Mouse (Mus musculus) neural tube, embryonic 14.5 days (tissue): ENCODE data around the gene Clp1. TPM values are rescaled to one million over a fixed set of nuclear protein-coding genes. Genes with fewer than 3 reads are reported as not detected.

Experiments
- ATAC-seq: fragments of 200-750 bp; cut with Nextera tagmentation; 2 replicates; pipeline ENCODE4 v1.8.0; 2017; ENCODE audit warnings: low read depth, mild to moderate bottlenecking, moderate TSS enrichment, moderate library complexity
- H3K27ac ChIP-seq: fragments of 300-500 bp; sonication (generic); 2 replicates; pipeline ENCODE4 v1.5.1; 2014; ENCODE audit warnings: low read depth, mild to moderate bottlenecking, control low read depth, low read length, moderate library complexity, mixed read lengths
- H3K27me3 ChIP-seq: fragments of 300-500 bp; sonication (generic); 2 replicates; pipeline ENCODE4 v1.6.1; 2014; ENCODE audit warnings: low read length; ENCODE audit not compliant: control insufficient read depth, insufficient read depth
- H3K36me3 ChIP-seq: fragments of 300-500 bp; sonication (generic); 2 replicates; pipeline ENCODE4 v1.6.1; 2014; ENCODE audit warnings: low read length, mixed read lengths; ENCODE audit not compliant: control insufficient read depth, insufficient read depth
- H3K4me1 ChIP-seq: fragments of 300-500 bp; sonication (generic); 2 replicates; pipeline ENCODE4 v1.6.1; 2014; ENCODE audit warnings: low read length; ENCODE audit not compliant: control insufficient read depth, insufficient read depth
- H3K4me2 ChIP-seq: fragments of 300-500 bp; sonication (generic); 2 replicates; pipeline ENCODE4 v1.6.1; 2014; ENCODE audit warnings: mild to moderate bottlenecking, low read depth, low read length, control low read depth
- H3K4me3 ChIP-seq: fragments of 300-500 bp; sonication (generic); 2 replicates; pipeline ENCODE4 v1.5.1; 2014; ENCODE audit warnings: low read depth, low read length, control low read depth, mixed read lengths
- H3K9ac ChIP-seq: fragments of 300-500 bp; sonication (generic); replicated peaks from 2 replicates; pipeline ENCODE4 v1.6.1; 2014; ENCODE audit warnings: low read depth, mild to moderate bottlenecking, control low read depth, low read length, mixed read lengths
- H3K9me3 ChIP-seq: fragments of 300-500 bp; sonication (generic); 2 replicates; pipeline ENCODE4 v1.6.1; 2016; ENCODE audit warnings: low read length; ENCODE audit not compliant: control insufficient read depth
- WGBS: fragments of 180-500 bp; shearing (Covaris S2); extraction: QIAGEN DNeasy Blood & Tissue Kit; methylation state at CpG from one replicate; pipeline ENCODE4 v1.1.7; 2014; 5-methylcytosine and 5-hydroxymethylcytosine counted together
- polyA plus RNA-seq: library from polyadenylated mRNA; unstranded; fragments of >200 nt; fragmentation: Nextera tagmentation; extraction: Ambion mirVana; gene quantifications from 2 replicates; pipeline ENCODE4 v1.2.1, GENCODE M21; 2014

Gene Clp1
- polyA plus RNA-seq, 1 experiment from 2014 or later, result 20.6 TPM

DNA sequence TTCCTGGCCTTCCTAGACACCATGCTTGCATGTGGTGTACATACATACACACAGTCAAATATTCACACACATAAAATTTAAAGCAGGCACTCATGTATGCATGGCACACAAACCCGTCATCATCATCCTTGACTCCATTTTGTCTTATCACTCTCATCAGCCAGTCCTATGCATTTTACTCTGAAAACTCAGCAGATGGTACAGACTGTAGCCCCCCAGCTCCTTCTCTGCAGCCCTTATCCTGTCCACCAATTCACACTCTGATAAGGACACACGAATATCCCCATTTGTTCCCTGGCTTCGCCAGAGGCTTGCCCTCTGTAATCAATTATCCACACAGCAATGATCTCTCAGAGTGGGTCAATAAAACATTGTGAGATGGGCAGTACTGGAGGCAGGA lies 6.0 kb downstream of the Clp1 start:
- WGBS, result 58% methylated on average over 3 of the region's 3 CpGs

DNA sequence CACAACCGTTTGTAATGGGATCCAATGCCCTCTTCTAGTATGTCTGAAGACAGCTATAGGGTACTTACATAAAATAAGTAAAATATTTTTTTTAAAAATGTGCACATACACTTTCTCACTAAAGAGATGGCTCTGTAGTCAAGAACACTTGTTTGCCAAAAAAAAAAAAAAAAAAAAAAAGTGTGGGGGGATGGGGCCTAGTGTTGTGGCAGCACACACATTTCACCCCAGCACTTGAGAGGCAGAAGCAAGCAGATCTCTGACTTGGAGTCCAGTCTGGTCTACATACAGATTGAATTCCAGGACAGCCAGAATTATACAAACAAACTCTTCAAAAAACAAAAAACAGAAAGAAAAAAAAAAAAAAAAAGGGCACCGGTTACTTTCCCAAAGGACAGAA lies 6.4 kb downstream of the Clp1 start:
- no peak for ATAC-seq
- H3K4me3 ChIP-seq, result no peak overlapping the region
- peaks cover 11% of the 10 kb centered on the region; the same call in 1 of the 2 replicates for H3K4me1 ChIP-seq
- H3K4me2 ChIP-seq, result no peak overlapping the region
- H3K36me3 ChIP-seq, result peaks cover 16% of the 10 kb centered on the region
- H3K9ac ChIP-seq, result no peak overlapping the region
- 95% methylated on average over 2 of the region's 2 CpGs for WGBS
- H3K27me3 ChIP-seq, result no peaks in the 10 kb centered on the region
- no peaks in the 10 kb centered on the region for H3K9me3 ChIP-seq
- H3K27ac ChIP-seq, result no peak overlapping the region

More for the DNA sequence above, 6.0 kb downstream of the Clp1 start:
- no peak overlapping the region for H3K9ac ChIP-seq
- no peak overlapping the region for H3K27ac ChIP-seq
- no peak overlapping the region for H3K4me2 ChIP-seq
- ATAC-seq, result no peak
- H3K9me3 ChIP-seq, result no peaks in the 10 kb centered on the region
- no peaks in the 10 kb centered on the region for H3K27me3 ChIP-seq
- peaks cover 16% of the 10 kb centered on the region for H3K36me3 ChIP-seq
- no peak overlapping the region for H3K4me3 ChIP-seq
- peaks cover 12% of the 10 kb centered on the region for H3K4me1 ChIP-seq

DNA sequence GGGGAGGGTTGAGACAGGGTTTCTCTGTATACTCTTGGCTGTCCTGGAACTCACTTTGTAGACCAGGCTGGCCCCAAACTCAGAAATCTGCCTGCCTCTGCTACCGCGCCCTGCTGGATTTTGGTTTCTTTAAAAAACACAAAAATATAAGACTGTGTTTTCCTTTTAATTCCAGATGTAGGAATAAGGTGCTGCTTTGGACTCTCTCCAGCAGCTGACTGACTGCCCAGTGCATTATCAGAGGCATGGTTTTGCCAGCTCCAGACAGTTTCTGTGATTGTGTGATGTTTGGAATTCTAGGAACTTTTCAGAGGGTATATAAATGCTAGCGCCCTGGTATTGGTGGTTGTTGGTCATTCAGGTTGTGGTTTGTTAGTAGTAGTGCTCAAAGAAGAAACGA lies 9.8 kb downstream of the Clp1 start:
- no peak for ATAC-seq
- Histone ChIP-seq H3K4me2 (no peak overlapping the region), H3K9ac (no peak overlapping the region), H3K9me3 (no peaks in the 10 kb centered on the region), H3K4me3 (no peak overlapping the region), H3K36me3 (no peaks in the 10 kb centered on the region), H3K27me3 (no peaks in the 10 kb centered on the region), H3K4me1 (peaks cover 13% of the 10 kb centered on the region; the same call in 1 of the 2 replicates), H3K27ac (no peak overlapping the region)
- 97% methylated on average over 4 of the region's 4 CpGs for WGBS

DNA sequence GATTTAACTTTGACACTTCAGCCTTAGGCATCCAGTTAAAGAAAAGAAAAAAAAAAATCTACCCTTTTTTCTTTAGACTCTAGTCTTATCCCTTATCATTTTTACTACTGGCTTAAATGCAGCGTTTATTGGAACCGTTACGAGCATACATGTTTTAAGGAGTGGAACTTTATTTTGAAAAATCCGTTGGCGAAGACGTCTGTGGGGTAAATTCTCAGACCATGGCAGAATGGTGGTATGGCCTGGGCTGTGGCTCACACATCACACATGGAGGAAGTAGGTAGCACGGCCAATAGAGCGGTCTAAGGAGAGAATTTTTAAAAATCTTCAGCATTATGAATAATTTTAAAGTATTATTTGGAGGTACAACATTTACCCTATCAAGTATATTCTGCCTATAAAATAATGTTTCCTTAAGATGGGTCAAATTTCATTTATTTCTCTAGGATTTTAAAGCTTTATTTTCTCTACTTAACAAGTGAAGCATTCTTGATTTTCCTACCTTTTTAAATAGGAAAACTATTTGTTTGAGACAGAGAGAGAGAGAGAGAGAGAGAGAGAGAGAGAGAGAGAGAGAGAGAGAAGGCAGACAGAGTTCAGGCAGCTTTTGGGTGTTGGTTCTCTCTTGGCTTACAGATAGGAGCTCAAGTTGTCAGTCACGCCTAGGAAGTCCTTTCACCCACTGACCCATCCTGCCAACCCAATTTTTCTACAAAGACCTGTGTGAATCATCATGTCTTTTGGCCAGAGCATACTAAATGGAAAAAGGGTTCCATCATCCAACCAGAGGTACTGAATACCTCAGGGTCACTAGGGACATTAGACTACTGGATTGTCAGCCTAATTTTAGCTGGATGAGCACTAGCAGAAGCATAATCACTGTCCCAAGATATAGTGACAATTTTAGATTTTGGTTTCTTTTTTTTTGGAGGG lies 10.5 kb downstream of the Clp1 start:
- Histone ChIP-seq H3K9me3 (no peaks in the 10 kb centered on the region), H3K27ac (peak overlapping the region; percentile 95; the same call in 1 of the 2 replicates), H3K9ac (peak overlapping the region; percentile 34; the same call in 1 of the 2 replicates), H3K36me3 (no peaks in the 10 kb centered on the region), H3K27me3 (no peaks in the 10 kb centered on the region), H3K4me2 (peak overlapping the region; percentile 64), H3K4me1 (peaks cover 13% of the 10 kb centered on the region; the same call in 1 of the 2 replicates), H3K4me3 (peak overlapping the region; percentile 91)
- 44% methylated on average over 9 of the region's 9 CpGs for whole genome bisulfite sequencing
- ATAC-seq, result no peak

DNA sequence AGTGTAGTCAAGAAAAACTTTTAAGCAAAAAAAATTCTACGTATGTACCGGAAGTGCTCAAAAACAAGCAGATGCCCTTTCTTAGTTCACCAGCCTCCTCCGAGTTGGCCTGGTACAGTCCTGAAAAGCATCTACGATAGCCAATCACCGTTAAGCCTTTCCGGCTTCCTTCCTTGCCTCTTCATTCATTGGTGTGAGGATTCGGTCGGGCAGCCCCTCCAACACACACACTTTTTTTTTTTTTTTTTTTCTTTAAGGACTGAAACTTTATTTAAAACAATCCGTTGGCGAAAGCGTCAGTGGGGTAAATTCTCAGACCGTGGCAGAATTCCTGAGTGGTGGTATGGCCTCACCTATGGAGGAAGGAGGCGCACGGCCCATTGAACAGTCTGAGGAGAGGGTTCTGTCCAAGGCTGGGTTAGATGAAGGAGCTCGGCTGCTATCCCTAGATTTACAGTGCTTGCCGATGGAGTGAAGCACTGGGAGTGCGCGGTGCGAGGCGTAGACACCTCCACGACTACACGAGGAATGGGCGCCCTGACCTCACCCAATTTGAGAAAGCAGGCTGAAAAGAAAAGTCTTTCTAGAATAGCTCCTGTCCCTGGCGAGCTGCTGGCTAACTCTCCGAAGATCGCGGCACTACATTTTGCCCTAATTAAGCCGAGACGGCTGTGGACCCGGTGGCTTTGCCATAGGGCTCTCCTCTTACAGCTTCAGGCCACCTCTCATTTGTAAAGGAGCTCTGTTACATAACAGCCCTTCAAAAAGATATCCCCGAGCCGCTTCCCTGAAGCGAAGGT lies 11.4 kb downstream of the Clp1 start:
- WGBS, result under 1% methylated on average over 33 of the region's 33 CpGs

DNA sequence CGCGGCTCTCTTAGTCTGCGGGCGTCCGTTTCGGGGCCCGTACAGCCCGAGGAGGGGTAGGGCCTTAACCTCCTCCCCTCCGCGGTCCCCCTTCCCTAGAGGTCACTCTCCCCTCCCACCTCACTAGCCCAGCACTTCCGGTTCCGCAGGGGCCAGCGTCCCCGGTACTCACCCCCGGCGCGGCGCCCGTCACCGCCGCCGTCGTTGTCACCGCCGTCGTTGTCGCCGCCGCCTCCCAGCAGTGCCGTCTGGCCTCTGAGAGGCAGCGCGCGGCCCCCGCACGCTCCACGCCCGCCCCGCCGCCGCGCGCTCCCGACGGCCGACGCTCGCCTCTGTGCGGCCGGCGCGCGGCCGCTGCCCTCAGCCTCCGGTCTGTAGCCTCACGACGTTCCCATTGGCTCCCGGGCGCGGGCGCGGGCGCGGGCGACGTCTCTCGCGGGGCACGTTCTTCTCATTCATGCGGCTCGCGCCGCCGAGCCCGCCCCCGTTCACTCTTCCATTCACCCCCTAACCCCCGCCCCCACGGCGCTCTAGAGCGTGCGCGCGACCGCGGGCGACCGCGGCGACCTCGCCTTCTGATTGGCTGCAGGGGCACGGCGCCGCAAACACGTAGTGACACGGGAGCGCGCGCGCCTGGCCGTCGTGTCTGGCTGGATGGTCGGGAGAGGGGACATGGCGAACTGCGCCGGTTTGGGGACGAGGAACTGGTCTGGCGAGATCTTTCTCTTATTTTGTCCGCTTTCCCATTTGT lies 12.2 kb downstream of the Clp1 start, which contains the start of gene Zdhhc5:
Gene Zdhhc5 (minus strand): TSS at position 370 of the 751 bp plus-strand sequence.
- Histone ChIP-seq H3K27me3 (no peaks in the 10 kb centered on the region), H3K4me1 (peaks cover 13% of the 10 kb centered on the region; the same call in 1 of the 2 replicates), H3K9me3 (no peaks in the 10 kb centered on the region), H3K4me2 (peak within 1 kb of the TSS; percentile 71), H3K36me3 (peaks cover 10% of the 10 kb centered on the region; the same call in 1 of the 2 replicates), H3K9ac (peak within 1 kb of the TSS; percentile 92), H3K27ac (peak within 1 kb of the TSS; percentile 95), H3K4me3 (peak within 1 kb of the TSS; percentile 91)
- under 1% methylated on average over 89 of the region's 107 CpGs for WGBS
- peak; percentile 96 for ATAC-seq

More for the DNA sequence above, 11.4 kb downstream of the Clp1 start:
- H3K4me3 ChIP-seq, result peak overlapping the region; percentile 91
- H3K27me3 ChIP-seq, result no peaks in the 10 kb centered on the region
- peaks cover 13% of the 10 kb centered on the region; the same call in 1 of the 2 replicates for H3K4me1 ChIP-seq
- H3K4me2 ChIP-seq, result peak overlapping the region; percentile 64
- H3K9me3 ChIP-seq, result no peaks in the 10 kb centered on the region
- 0 out of 2 replicates have a peak, but pooled peaks cover 3% of the 10 kb centered on the region for H3K36me3 ChIP-seq
- ATAC-seq, result peak; percentile 96
- peak overlapping the region; percentile 95 for H3K27ac ChIP-seq
- H3K9ac ChIP-seq, result peak overlapping the region; percentile 92

DNA sequence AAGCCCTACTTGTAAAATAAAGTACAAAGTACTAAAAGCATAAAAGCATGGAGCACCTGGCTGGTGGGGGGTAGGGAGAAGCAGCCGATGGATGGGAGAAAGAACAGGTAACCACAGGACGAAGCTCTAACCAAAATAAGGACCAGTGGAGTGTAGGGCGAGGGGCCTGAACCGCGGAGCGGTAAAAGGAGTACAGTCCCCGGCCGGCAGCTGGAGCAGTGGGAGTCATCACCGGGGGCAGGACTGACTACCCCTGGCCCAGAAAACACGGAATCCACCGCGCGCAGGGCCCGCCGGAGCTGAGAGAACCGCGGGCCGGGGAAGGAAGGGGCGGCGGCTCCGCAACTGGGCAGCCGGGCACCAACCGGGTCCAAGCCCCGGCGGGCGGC lies 12.7 kb downstream of the Clp1 start:
- Histone ChIP-seq H3K9ac (peak overlapping the region; percentile 92), H3K9me3 (no peaks in the 10 kb centered on the region), H3K4me2 (peak overlapping the region; percentile 71), H3K4me1 (peaks cover 13% of the 10 kb centered on the region; the same call in 1 of the 2 replicates), H3K4me3 (peak overlapping the region; percentile 91), H3K36me3 (peaks cover 10% of the 10 kb centered on the region; the same call in 1 of the 2 replicates), H3K27me3 (no peaks in the 10 kb centered on the region), H3K27ac (peak overlapping the region; percentile 95)
- ATAC-seq, result no peak; the same call in 1 of the 2 replicates
- 0% methylated on average over 9 of the region's 26 CpGs for WGBS

DNA sequence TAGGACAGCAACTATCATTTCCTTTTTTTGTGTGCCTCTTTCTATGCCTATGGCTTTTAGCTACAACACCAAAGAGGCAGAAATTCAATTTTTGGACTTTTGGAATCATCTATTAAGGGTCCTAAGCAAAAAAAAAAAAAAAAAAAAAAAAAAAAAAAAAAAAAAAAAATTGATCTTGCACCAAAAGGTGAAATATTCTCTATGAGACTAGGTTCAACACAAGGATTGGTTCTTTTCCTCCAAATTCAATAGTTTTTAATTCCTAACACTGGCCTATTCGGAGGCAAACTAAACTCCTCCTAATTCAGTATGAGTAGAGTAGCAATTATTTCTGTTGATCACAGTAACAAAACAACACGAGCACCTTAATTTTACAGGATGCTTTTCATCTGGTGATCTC lies 15.3 kb downstream of the Clp1 start:
- H3K4me1 ChIP-seq, result peaks cover 16% of the 10 kb centered on the region; the same call in 1 of the 2 replicates
- H3K9ac ChIP-seq, result no peak overlapping the region
- no peaks in the 10 kb centered on the region for H3K27me3 ChIP-seq
- H3K4me3 ChIP-seq, result no peak overlapping the region
- no peak for ATAC-seq
- peaks cover 10% of the 10 kb centered on the region; the same call in 1 of the 2 replicates for H3K36me3 ChIP-seq
- WGBS, result 93% methylated on average over 2 of the region's 2 CpGs
- no peaks in the 10 kb centered on the region for H3K9me3 ChIP-seq
- H3K4me2 ChIP-seq, result no peak overlapping the region
- no peak overlapping the region for H3K27ac ChIP-seq
